Mouse (Mus musculus) CH12.LX (cell line): ENCODE results near the gene Wdfy4. TPM values are rescaled to one million over a fixed set of nuclear protein-coding genes. Genes with fewer than 3 reads are reported as not detected.

Source experiments
- DNase-seq: peaks from one replicate; pipeline ENCODE4 v3.0.0-alpha.2; 2013; ENCODE audit errors: extremely low read depth
- H3K27ac ChIP-seq: 2 replicates; pipeline ENCODE4 v1.5.1; 2012; ENCODE audit warnings: low read depth, mild to moderate bottlenecking, control low read depth, moderate library complexity; ENCODE audit not compliant: insufficient read depth
- H3K27me3 ChIP-seq: replicated peaks from 2 replicates; pipeline ENCODE3; 2012; ENCODE audit warnings: inconsistent platforms
- H3K36me3 ChIP-seq, 2 experiments: replicated peaks in 1 of 2; 2 replicates each; pipeline versions ENCODE3 to v1.6.1; 2012; ENCODE audit warnings: inconsistent platforms in 1 of 2, low read length in 1 of 2, mild to moderate bottlenecking in 1 of 2, mixed read lengths in 1 of 2, moderate library complexity in 1 of 2; ENCODE audit not compliant: control insufficient read depth in 1 of 2, insufficient read depth in 1 of 2
- H3K4me1 ChIP-seq, 2 experiments: 2 replicates each; pipeline ENCODE4 v1.6.1; 2012; ENCODE audit warnings: inconsistent platforms in 1 of 2, moderate library complexity in 1 of 2; ENCODE audit not compliant: insufficient read depth in 2 of 2, control insufficient read depth in 1 of 2
- H3K4me2 ChIP-seq: 2 replicates; pipeline ENCODE4 v1.6.1; 2012; ENCODE audit warnings: low read depth, mild to moderate bottlenecking, control low read depth; ENCODE audit not compliant: poor library complexity, insufficient read depth, severe bottlenecking
- H3K4me3 ChIP-seq, 3 experiments: fragments of 150-350 bp in 1 of 3; sonication (generic) in 1 of 3; replicated peaks in 1 of 3; 2 replicates each; pipeline versions ENCODE3 to v1.5.1; 2011 to 2012; ENCODE audit warnings: low read depth in 2 of 3, low read length in 2 of 3, mild to moderate bottlenecking in 2 of 3, moderate library complexity in 2 of 3, control low read depth in 1 of 3, improper control_type of control experiment in 1 of 3, inconsistent platforms in 1 of 3, mixed read lengths in 1 of 3; ENCODE audit not compliant: poor library complexity in 1 of 3
- H3K79me2 ChIP-seq: replicated peaks from 2 replicates; pipeline ENCODE4 v1.6.1; 2012; ENCODE audit warnings: mild to moderate bottlenecking, moderate library complexity; ENCODE audit not compliant: control insufficient read depth, poor library complexity, insufficient read depth, severe bottlenecking; ENCODE audit errors: extremely low read depth
- H3K9ac ChIP-seq: 2 replicates; pipeline ENCODE4 v1.6.1; 2012; ENCODE audit warnings: low read depth, mild to moderate bottlenecking, control low read depth, moderate library complexity; ENCODE audit not compliant: insufficient read depth
- H3K9me3 ChIP-seq: replicated peaks from 2 replicates; pipeline ENCODE3; 2012; ENCODE audit warnings: low read length, inconsistent platforms, mixed read lengths
- BHLHE40 ChIP-seq: IDR thresholded peaks from 2 replicates; pipeline ENCODE4 v1.6.1; 2011; ENCODE audit warnings: mild to moderate bottlenecking, low read depth, low read length, improper control_type of control experiment
- CHD1 ChIP-seq: IDR thresholded peaks from 2 replicates; pipeline ENCODE4 v1.6.1; 2012; ENCODE audit warnings: low read depth, low read length, improper control_type of control experiment, inconsistent platforms
- CHD2 ChIP-seq: IDR thresholded peaks from 2 replicates; pipeline ENCODE4 v1.6.1; 2011; ENCODE audit warnings: low read length, improper control_type of control experiment
- E2F4 ChIP-seq: IDR thresholded peaks from 2 replicates; pipeline ENCODE4 v1.6.1; 2011; ENCODE audit warnings: low read depth, low read length, improper control_type of control experiment; ENCODE audit not compliant: insufficient replicate concordance
- ELF1 ChIP-seq: IDR thresholded peaks from 2 replicates; pipeline ENCODE4 v1.6.1; 2014; ENCODE audit warnings: low read depth, mild to moderate bottlenecking, inconsistent platforms, low read length, improper control_type of control experiment
- ETS1 ChIP-seq: conservative IDR thresholded peaks from 2 replicates; pipeline ENCODE4 v1.6.1; 2012; ENCODE audit warnings: low read depth, mild to moderate bottlenecking, inconsistent platforms, low read length, improper control_type of control experiment, moderate library complexity
- KAT2A ChIP-seq: IDR thresholded peaks from 2 replicates; pipeline ENCODE4 v1.6.1; 2012; ENCODE audit warnings: low read length, improper control_type of control experiment, inconsistent platforms; ENCODE audit not compliant: insufficient replicate concordance
- MAX ChIP-seq: IDR thresholded peaks from 2 replicates; pipeline ENCODE4 v1.6.1; 2011; ENCODE audit warnings: low read length, improper control_type of control experiment
- MAZ ChIP-seq: IDR thresholded peaks from 2 replicates; pipeline ENCODE4 v1.6.1; 2012; ENCODE audit warnings: low read depth, mild to moderate bottlenecking, inconsistent platforms, low read length, improper control_type of control experiment, moderate library complexity
- NELFE ChIP-seq: IDR thresholded peaks from 2 replicates; pipeline ENCODE4 v1.6.1; 2011; ENCODE audit warnings: low read depth, low read length, improper control_type of control experiment
- NRF1 ChIP-seq: IDR thresholded peaks from 2 replicates; pipeline ENCODE4 v1.6.1; 2014; ENCODE audit warnings: low read depth, mild to moderate bottlenecking, inconsistent platforms, low read length, improper control_type of control experiment, moderate library complexity
- PAX5 ChIP-seq: IDR thresholded peaks from 2 replicates; pipeline ENCODE4 v1.6.1; 2012; ENCODE audit warnings: low read length, inconsistent platforms, mixed read lengths
- POLR2A ChIP-seq: IDR thresholded peaks from 2 replicates; pipeline ENCODE4 v1.6.1; 2011; ENCODE audit warnings: low read depth, mild to moderate bottlenecking, improper control_type of control experiment, low read length
- RAD21 ChIP-seq: IDR thresholded peaks from 2 replicates; pipeline ENCODE4 v1.6.1; 2011; ENCODE audit warnings: low read depth, mild to moderate bottlenecking, low read length, improper control_type of control experiment, moderate library complexity
- SIN3A ChIP-seq: IDR thresholded peaks from 2 replicates; pipeline ENCODE4 v1.6.1; 2012; ENCODE audit warnings: low read length, improper control_type of control experiment, inconsistent platforms
- TCF12 ChIP-seq: IDR thresholded peaks from 2 replicates; pipeline ENCODE4 v1.6.1; 2014; ENCODE audit warnings: low read depth, mild to moderate bottlenecking, inconsistent platforms, low read length, improper control_type of control experiment
- dilution Hi-C: fragments of 300-500 bp; cut with MboI; formaldehyde crosslinking; loops from 2 replicates; pipeline ENCODE4 v1.14.3; 2020; ENCODE audit warnings: low sequenced_read_pairs; ENCODE audit not compliant: extremely low pct_unique_long_range_greater_than_20kb, extremely low pct_ligation_motif_present
- in situ Hi-C: fragments of 300-500 bp; cut with MboI; formaldehyde crosslinking; loops from 3 replicates; pipeline ENCODE4 v1.14.3; 2019; ENCODE audit warnings: low sequenced_read_pairs, low pct_ligation_motif_present, low pct_unique_long_range_greater_than_20kb, mixed read lengths
- polyA plus RNA-seq: library from polyadenylated mRNA; unstranded; fragments of >175 nt; gene quantifications from 2 replicates; pipeline ENCODE4 v1.2.1, GENCODE M21; 2012; ENCODE audit warnings: low read depth; ENCODE audit not compliant: insufficient read length
- total RNA-seq, 2 experiments: library from RNA; depleted of rRNA; stranded (reverse); fragments of 300-350 nt in 1 of 2; fragments of >200 nt in 1 of 2; gene quantifications; 2 replicates each; pipeline ENCODE4 v1.2.3; 2012 to 2014

Wdfy4 gene
- total and polyA plus RNA-seq, 3 experiments = 56.0 to 140 (median 115) TPM

- H3K9ac ChIP-seq = no peak overlapping the region
- TF ChIP-seq RAD21 = no peak
- no peak for TF ChIP-seq E2F4
- TF ChIP-seq NELFE = no peak
- TF ChIP-seq POLR2A = no peak
- TF ChIP-seq BHLHE40 = no peak
- TF ChIP-seq MAX = no peak
- no peak for TF ChIP-seq ETS1
- no peak for TF ChIP-seq SIN3A
- no peak for TF ChIP-seq KAT2A
- TF ChIP-seq MAZ = no peak
- TF ChIP-seq CHD2 = no peak
- no peak for TF ChIP-seq ELF1
- TF ChIP-seq PAX5 = no peak
- H3K79me2 ChIP-seq = no peaks in the 10 kb centered on the region
- no peaks in the 10 kb centered on the region for H3K9me3 ChIP-seq
- dilution Hi-C loops = no loop called here
- H3K4me2 ChIP-seq = no peak overlapping the region
- H3K27ac ChIP-seq = no peak overlapping the region
- H3K4me1 ChIP-seq = no peaks in the 10 kb centered on the region
- in situ Hi-C loops = no loop called here
- H3K4me3 ChIP-seq = no peak overlapping the region
- DNase-seq = no peak
- H3K36me3 ChIP-seq = peaks cover 82 to 94% of the 10 kb centered on the region in 2 experiments
- H3K27me3 ChIP-seq = no peaks in the 10 kb centered on the region
Measured at GRCm38 (mm10) chr14:33081370-33081860, 103.9 kb downstream of the Wdfy4 start.

- H3K4me2 ChIP-seq = no peak overlapping the region
- TF ChIP-seq NRF1 = no peak
- TF ChIP-seq TCF12 = no peak
- TF ChIP-seq CHD1 = no peak
- TF ChIP-seq BHLHE40 = no peak
- no peak for TF ChIP-seq KAT2A
- no peak for TF ChIP-seq MAX
- TF ChIP-seq RAD21 = no peak
- H3K9me3 ChIP-seq = no peaks in the 10 kb centered on the region
- no peak overlapping the region for H3K4me3 ChIP-seq
- dilution Hi-C loops = no loop called here
- no peak for DNase-seq
- H3K27ac ChIP-seq = no peak overlapping the region
- no peaks in the 10 kb centered on the region for H3K27me3 ChIP-seq
- H3K9ac ChIP-seq = no peak overlapping the region
- in situ Hi-C loops = no loop called here
- H3K79me2 ChIP-seq = no peaks in the 10 kb centered on the region
- peaks cover 85 to 96% of the 10 kb centered on the region in 2 experiments for H3K36me3 ChIP-seq
- H3K4me1 ChIP-seq = no peaks in the 10 kb centered on the region
Measured at GRCm38 (mm10) chr14:33078596-33078995, 106.7 kb downstream of the Wdfy4 start.
